Mouse (Mus musculus) right cerebral cortex, adult 2 months (tissue): ENCODE results near the gene Slc25a11.

Source experiments
- DNase-seq, 2 experiments: peaks; one replicate each; pipeline ENCODE4 v3.0.0; 2021 to 2022; ENCODE audit warnings: low spot score in 2 of 2

Gene Slc25a11

GRCm38 (mm10) chr11:70646691-70647650 is at the start of gene Slc25a11, which contains the start of gene Rnf167:
Slc25a11 (minus strand) TSS chr11:70647479.
Rnf167 (plus strand) TSS chr11:70647235.
- DNase-seq, result peak; percentile 94 to 97

GRCm38 (mm10) chr11:70693504-70693903 is 46.2 kb upstream of the Slc25a11 start:
- DNase-seq, result no peak

GRCm38 (mm10) chr11:70689578-70689977 is 42.3 kb upstream of the Slc25a11 start:
- DNase-seq, result no peak

- no peak for DNase-seq
Measured at GRCm38 (mm10) chr11:70688372-70688771, 41.1 kb upstream of the Slc25a11 start.

- DNase-seq, result peak; percentile 77 to 87
Measured at GRCm38 (mm10) chr11:70687601-70688199, 40.4 kb upstream of the Slc25a11 start, which contains the start of gene Camta2. Camta2 (minus strand) TSS chr11:70688105.

- peak; percentile 72 to 78 for DNase-seq
Measured at GRCm38 (mm10) chr11:70686901-70687566, 39.8 kb upstream of the Slc25a11 start.

GRCm38 (mm10) chr11:70683640-70684039 is 36.4 kb upstream of the Slc25a11 start:
- no peak for DNase-seq

- DNase-seq, result no peak
Measured at GRCm38 (mm10) chr11:70681897-70682581, 34.8 kb upstream of the Slc25a11 start.

GRCm38 (mm10) chr11:70681170-70681569 is 33.9 kb upstream of the Slc25a11 start:
- no peak for DNase-seq

- no peak for DNase-seq
Measured at GRCm38 (mm10) chr11:70679894-70680293, 32.6 kb upstream of the Slc25a11 start.

GRCm38 (mm10) chr11:70679361-70679760 is 32.1 kb upstream of the Slc25a11 start:
- DNase-seq, result no peak

GRCm38 (mm10) chr11:70678576-70678975 is 31.3 kb upstream of the Slc25a11 start:
- no peak for DNase-seq

GRCm38 (mm10) chr11:70678092-70678491 is 30.8 kb upstream of the Slc25a11 start:
- no peak for DNase-seq

GRCm38 (mm10) chr11:70674501-70674900 is 27.2 kb upstream of the Slc25a11 start:
- no peak for DNase-seq

GRCm38 (mm10) chr11:70674014-70674413 is 26.7 kb upstream of the Slc25a11 start:
- DNase-seq, result no peak

- no peak for DNase-seq
Measured at GRCm38 (mm10) chr11:70671333-70672047, 24.2 kb upstream of the Slc25a11 start.

GRCm38 (mm10) chr11:70670483-70670882 is 23.2 kb upstream of the Slc25a11 start:
- peak in 1 of 2 experiments; percentile 42 for DNase-seq

- DNase-seq, result peak; percentile 59 to 64
Measured at GRCm38 (mm10) chr11:70669582-70670345, 22.5 kb upstream of the Slc25a11 start.

GRCm38 (mm10) chr11:70668771-70669505 is 21.7 kb upstream of the Slc25a11 start, which contains the start of gene Spag7:
Spag7 (minus strand) TSS chr11:70669416.
- DNase-seq, result peak; percentile 98 to 99
